Mouse (Mus musculus) left cerebral cortex, adult 2 months (tissue): Measurements from ENCODE around the gene Aldh3a2. TPM values are rescaled to one million over a fixed set of nuclear protein-coding genes. Genes with fewer than 3 reads are reported as not detected.

Source experiments
- DNase-seq, 2 experiments: peaks; one replicate each; pipeline ENCODE4 v3.0.0; 2021 to 2022; ENCODE audit warnings: low spot score in 2 of 2, mixed read lengths in 1 of 2; ENCODE audit errors: extremely low spot score in 1 of 2
- H3K27ac ChIP-seq: fragments of 200-600 bp; 2 replicates; pipeline ENCODE4 v1.8.1; 2022
- H3K4me3 ChIP-seq: fragments of 200-600 bp; 2 replicates; pipeline ENCODE4 v1.8.1; 2022
- CTCF ChIP-seq: fragments of 200-600 bp; IDR thresholded peaks from 2 replicates; pipeline ENCODE4 v1.8.1; 2022; ENCODE audit warnings: antibody characterized with exemption, mild to moderate bottlenecking, moderate library complexity
- intact Hi-C: fragments of 180-260 bp; cut with DNase I; formaldehyde crosslinking; loops from one replicate; pipeline ENCODE4 v1.15.1; 2025
- total RNA-seq, 2 experiments: library from RNA; stranded (reverse); gene quantifications; 2 replicates each; pipeline ENCODE4 v1.2.3; 2021

Aldh3a2 gene
- total RNA-seq, 2 experiments from 2014 or later = 47.1 to 54.1 TPM

DNA sequence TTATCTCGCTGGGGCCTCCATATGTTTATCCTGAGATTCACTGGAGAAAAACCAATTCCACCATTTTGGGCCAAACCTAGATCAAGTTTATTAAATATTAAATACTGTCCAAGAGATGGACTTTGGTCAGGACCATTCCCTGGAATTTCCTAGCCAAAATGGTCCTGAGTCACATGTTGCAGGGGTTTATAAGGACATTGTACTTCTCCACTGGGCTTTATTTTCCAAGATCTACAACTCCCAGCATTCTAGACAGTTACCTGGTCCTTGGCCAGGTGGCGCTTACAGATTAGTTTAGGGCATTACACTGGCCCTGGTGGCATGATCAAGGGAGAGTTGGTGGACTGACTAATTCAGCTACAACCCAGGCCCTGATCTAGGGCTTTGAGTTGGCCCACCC, 28.3 kb upstream of the Aldh3a2 start:
- DNase-seq = no peak
- no peak for TF ChIP-seq CTCF
- H3K27ac ChIP-seq = no peak overlapping the region
- intact Hi-C loops = no loop called here
- no peak overlapping the region for H3K4me3 ChIP-seq

DNA sequence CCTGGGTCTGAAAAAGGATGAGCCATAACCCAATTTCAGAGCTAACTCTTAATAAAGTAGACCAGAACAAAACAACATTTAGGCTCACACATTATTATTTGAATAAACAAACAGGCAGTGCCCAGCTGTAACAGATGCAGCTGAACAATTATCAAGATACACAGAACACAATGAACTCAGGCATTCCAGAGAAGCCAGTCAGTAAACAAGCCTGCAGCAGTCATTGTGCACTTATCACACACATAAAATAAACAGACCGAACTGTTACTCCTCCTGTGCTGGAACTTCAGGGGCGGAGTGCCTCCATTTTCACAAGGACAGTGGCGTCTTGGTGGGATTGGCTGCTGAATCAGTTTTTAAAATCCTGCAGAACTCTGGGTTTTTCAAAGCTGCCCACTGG, 27.2 kb upstream of the Aldh3a2 start:
- intact Hi-C loops = no loop called here
- Histone ChIP-seq H3K4me3 (no peak overlapping the region), H3K27ac (no peak overlapping the region)
- no peak for DNase-seq
- TF ChIP-seq CTCF = no peak

DNA sequence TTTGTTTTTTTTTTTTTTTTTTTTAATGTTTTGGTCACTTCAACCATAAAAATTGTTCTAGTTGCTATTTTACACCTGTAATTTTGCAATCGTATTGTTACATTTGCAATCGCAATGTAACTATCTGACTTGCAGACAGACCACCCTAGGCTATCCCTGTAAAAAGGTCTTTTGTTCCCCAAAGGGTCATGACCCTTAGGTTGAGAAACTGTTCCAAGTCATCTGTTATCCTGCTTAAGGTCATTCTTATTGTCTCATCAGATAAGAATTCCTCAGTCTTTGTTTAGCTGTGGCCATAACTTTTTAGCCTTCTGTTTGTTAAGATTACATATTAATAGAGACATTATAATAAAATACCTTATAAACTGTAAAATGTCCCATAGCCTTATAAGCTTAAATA, 26.0 kb upstream of the Aldh3a2 start:
- Histone ChIP-seq H3K27ac (no peak overlapping the region), H3K4me3 (no peak overlapping the region)
- no peak for DNase-seq
- intact Hi-C loops = no loop called here
- TF ChIP-seq CTCF = no peak

DNA sequence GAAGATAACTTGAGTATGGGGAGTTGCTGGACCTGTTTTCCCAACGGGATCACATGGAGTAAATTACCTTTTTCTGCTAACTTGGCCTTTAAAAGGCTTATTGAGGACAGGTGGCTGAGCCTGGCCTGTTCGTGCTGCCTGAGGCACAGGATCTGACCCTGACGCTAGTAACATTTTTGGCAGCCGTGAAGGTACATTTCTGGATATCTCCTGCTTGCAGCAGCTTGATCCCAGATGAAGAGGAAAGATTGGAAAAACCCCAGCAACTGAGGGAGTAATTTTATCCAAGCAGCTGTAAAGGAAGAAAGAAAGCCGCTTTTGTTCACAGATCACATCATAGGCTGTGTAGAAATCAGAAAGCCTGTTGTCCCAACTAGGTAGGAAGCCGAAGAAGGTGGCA, 17.1 kb upstream of the Aldh3a2 start:
- Histone ChIP-seq H3K27ac (no peak overlapping the region), H3K4me3 (no peak overlapping the region)
- intact Hi-C loops = no loop called here
- DNase-seq = no peak
- TF ChIP-seq CTCF = no peak

DNA sequence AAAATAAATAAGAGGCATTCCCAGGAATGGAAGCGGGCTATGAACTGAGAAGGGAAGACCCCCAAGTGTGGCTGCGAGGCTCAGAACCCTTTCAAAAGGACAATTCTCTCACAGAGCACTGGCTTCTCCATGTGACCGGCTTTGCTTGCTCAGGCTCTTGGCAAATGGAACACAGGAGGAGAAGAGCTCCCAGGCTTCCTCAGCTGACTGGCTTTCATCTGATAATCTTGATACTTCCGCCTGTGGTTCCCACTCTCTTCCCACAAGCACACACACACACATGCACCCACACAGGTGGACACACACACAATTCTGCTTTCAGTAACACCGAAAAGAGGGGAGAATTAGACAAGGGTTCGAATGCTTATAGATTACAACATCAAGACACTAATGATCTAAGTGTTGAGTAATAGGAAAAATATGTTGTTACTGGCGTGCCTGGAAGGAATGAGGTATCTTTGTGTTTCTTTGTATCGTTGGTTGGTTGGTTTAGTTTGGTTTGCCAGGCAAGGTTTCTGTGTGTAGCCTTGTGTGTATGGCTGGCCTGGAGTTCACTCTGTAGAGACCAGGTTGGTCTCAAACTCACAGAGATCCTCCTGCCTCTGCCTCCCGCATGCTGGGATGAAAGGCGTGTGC, 16.3 kb upstream of the Aldh3a2 start:
- no peak for DNase-seq
- Histone ChIP-seq H3K27ac (no peak overlapping the region), H3K4me3 (no peak overlapping the region)
- intact Hi-C loops = no loop called here
- TF ChIP-seq CTCF = no peak

DNA sequence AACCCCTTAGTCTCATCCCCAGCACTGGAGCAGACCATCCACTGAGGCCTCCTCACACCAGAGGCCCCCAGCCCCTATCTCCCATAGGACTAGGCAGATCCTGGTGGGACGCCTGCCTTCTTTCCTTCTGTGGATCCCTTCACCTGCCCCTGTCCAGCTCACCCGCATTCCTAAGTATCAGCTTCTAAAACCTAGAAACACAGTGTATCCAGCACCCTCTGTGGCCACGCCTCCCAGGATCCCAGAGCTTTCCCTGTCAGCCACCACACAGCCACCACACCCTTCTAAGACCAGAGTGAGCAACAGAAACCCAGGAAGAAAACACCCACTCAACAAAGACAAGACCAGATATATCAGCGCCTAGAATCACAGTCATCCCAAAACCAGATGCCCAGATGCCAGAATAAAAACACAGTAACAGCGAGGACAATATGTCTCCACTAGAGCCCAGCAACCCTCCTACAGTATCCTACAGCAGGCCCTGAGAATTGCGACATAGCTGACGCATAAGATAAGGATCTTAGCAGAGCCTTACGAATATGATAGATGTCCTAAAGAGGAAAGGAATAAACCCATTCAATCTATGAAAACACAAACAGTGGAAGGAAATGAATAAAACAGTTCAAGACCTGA, 11.3 kb upstream of the Aldh3a2 start:
- Histone ChIP-seq H3K27ac (no peak overlapping the region), H3K4me3 (no peak overlapping the region)
- TF ChIP-seq CTCF = no peak
- intact Hi-C loops = no loop called here
- DNase-seq = no peak

DNA sequence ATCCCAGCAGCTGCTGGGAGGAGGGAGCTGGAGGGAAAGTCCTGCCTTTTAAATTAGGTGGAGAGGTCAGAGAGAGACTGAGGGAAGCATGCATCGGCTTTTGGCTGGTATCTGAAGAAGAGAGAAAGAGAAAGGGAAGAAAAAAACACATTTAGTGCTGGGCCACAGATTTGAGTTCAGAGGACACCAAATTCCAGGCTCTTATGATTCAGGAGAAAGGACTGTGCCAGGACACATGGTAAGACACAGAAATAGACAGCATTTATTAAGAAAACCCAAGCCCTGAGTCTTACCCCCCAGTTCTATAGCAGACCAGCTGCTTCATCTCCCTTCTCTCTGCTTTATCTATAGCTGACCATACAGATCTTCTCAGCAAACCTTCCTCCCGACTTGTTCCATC, 10.7 kb upstream of the Aldh3a2 start:
- no peak for TF ChIP-seq CTCF
- Histone ChIP-seq H3K27ac (no peak overlapping the region), H3K4me3 (no peak overlapping the region)
- DNase-seq = no peak
- intact Hi-C loops = no loop called here

DNA sequence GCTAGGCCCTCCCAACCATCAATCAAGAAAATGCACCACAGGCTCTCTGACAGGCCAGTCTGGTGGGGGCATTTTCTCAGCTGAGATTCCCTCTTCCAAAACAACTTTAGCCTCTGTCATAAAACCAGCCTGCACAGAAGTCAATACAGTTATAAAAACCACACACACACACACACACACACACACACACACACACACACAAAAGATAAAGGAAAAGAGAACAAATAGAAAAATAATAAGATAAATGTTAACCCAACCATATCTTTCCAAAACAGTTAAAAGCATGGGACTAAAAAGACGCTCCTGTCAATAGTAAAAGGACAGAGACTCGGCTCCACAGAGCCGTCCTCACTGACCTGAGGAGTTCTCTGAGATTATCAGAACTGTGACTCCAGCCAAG, 9.2 kb upstream of the Aldh3a2 start:
- no peak for DNase-seq
- intact Hi-C loops = no loop called here
- TF ChIP-seq CTCF = no peak
- H3K27ac ChIP-seq = no peak overlapping the region
- H3K4me3 ChIP-seq = no peak overlapping the region

DNA sequence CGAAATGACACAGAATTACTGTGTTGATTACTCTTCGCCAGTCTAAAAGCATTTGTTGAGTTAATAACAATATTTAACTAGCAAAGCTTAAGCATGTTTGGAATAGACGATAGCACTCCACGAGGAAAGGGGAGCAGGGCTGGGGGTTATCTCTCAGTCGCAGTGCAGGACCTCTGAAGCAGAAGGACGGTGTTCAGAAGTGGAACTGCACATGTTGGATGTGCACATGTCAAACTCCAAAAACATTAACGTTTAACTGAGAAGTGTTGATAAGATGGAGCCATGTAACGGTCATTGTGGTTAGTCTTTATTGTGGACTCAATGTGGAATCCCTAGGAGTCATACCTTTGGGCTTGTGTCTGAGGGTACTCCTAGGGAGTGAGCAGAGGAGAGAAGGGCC, 7.8 kb upstream of the Aldh3a2 start:
- TF ChIP-seq CTCF = no peak
- DNase-seq = no peak
- Histone ChIP-seq H3K4me3 (no peak overlapping the region), H3K27ac (no peak overlapping the region)
- intact Hi-C loops = no loop called here

DNA sequence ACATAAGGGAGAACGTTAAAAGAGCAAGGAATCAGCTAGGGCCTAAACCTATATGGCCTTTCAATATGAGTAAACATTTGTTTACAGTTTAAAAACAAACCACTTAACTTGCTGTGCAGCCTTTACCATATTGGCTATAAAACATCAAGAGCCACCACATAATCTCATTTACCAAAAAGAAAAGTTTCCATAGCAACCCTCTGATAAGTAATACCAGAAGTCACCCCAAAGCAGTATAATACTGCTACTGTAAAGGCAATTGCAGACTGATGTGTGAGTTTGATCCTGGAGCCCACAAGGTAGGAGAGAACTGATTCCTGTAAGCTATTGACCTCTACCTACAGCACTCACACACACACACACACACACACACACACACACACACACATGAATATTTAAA, 7.2 kb upstream of the Aldh3a2 start:
- Histone ChIP-seq H3K27ac (no peak overlapping the region), H3K4me3 (no peak overlapping the region)
- TF ChIP-seq CTCF = no peak
- no peak for DNase-seq
- intact Hi-C loops = no loop called here

DNA sequence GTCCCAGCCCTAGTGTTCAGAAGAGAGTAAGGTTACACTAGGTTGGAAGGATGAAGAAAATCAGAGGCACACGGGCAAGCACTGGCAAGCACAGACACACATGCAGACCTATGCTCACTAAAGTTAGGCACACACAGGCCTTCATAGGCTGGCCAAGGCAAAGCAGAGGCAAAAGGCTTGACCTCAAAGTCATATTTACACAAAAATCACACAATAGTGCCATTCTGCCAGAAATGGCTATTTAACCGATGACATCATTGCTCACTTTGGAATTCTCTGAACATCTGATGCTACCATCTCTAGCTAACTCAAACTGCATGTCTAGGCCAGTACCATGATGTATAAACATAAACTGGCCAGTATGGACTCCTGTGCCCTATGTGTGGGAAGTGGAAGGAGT, 6.7 kb upstream of the Aldh3a2 start:
- DNase-seq = no peak
- Histone ChIP-seq H3K4me3 (no peak overlapping the region), H3K27ac (no peak overlapping the region)
- intact Hi-C loops = no loop called here
- TF ChIP-seq CTCF = no peak

DNA sequence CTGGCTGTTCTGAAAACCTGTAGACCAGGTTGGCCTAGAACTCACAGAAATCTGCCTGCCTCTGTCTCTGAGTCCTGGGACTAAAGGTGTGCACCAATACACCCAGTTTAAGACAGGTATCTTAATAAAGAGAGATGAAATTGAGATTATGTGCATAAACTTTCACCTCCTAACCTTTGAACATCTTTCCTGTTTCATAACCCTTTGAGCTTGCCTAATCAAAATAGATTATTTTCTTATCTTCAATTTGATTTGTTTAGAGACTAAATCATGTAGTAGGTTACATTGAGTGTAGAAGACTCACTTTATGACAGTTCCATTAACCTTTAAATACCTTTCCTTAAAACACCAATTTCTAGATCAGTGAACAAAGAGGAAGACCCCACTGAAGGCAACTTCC, 4.3 kb upstream of the Aldh3a2 start:
- TF ChIP-seq CTCF = no peak
- Histone ChIP-seq H3K4me3 (no peak overlapping the region), H3K27ac (no peak overlapping the region)
- no peak for DNase-seq
- intact Hi-C loops = no loop called here

DNA sequence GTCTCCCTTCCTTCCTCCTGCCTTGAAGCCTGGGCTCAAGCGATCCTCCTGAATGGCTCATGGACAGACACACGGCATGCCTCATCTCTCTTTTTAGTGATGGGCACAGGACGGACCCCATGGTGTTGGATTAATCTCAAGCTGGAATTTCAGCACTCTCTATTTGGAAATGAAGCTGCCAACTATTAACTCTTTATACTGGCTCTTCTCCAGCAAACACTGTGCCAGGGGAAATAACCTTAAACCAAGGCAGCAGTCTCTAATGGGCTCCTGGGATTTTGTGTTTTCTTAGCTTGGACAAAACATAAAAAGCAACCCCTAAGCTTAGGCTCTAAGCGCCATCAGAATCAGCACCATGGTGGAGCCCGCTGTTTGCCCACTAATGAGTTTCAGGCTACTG, 3.1 kb upstream of the Aldh3a2 start:
- Histone ChIP-seq H3K27ac (no peak overlapping the region), H3K4me3 (no peak overlapping the region)
- intact Hi-C loops = no loop called here
- TF ChIP-seq CTCF = no peak
- no peak for DNase-seq
